Mouse (Mus musculus): Measurements from ENCODE around the gene Ube2s.

The Ube2s gene

DNA sequence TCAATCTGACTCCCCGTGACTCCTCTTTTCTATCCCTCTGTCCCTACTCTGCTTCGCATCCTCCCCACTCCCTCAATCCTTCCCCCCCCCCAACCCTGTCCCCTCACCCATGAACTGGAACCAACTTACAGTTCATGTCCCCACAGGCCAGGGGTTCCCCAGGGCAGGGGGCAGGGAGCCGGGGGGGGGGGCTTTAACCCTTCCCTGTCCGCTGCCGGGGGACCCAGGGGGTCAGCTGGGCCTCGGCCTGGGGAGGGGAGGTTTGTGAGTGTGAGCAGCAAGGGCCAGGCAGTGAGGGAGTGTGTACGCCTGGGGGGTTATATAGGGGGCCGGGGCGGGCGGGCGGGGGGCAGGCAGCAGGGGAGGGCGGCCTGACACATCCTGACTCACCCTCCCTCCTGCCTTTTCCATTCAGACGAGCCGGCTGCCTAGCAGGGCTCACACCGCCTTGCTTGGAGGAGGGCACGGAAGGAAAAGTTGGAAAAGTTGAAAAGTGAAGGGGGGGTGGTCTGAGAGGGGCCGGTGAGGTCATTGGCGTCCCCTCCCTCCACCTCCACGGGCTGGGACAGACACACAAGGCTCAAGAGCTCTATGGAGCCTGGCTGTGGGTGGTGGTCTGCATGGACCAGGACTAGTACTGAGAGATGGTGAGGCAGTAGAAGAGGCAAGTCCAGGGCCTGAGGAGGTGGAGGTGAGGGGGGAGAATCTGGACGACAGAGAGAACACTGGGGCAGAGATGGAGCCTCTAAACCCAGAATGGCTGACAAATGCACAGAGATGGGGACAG lies 34.3 kb downstream of the Ube2s start:
- no peak for DNase-seq (ENCODE audit: low spot score in 2 of 2)

- DNase-seq (ENCODE audit: low spot score in 2 of 2), result no peak
Observed at GRCm38 (mm10) chr7:4776861-4777830, 35.2 kb downstream of the Ube2s start.

- no peak for DNase-seq (ENCODE audit: low spot score in 2 of 2)
Observed at GRCm38 (mm10) chr7:4776131-4776530, 36.3 kb downstream of the Ube2s start.

- DNase-seq (ENCODE audit: low spot score in 2 of 2), result no peak
Observed at GRCm38 (mm10) chr7:4771202-4771601, 41.2 kb downstream of the Ube2s start, which contains the start of gene Fam71e2. Gene Fam71e2, minus strand, starts transcription at chr7:4771302.

DNA sequence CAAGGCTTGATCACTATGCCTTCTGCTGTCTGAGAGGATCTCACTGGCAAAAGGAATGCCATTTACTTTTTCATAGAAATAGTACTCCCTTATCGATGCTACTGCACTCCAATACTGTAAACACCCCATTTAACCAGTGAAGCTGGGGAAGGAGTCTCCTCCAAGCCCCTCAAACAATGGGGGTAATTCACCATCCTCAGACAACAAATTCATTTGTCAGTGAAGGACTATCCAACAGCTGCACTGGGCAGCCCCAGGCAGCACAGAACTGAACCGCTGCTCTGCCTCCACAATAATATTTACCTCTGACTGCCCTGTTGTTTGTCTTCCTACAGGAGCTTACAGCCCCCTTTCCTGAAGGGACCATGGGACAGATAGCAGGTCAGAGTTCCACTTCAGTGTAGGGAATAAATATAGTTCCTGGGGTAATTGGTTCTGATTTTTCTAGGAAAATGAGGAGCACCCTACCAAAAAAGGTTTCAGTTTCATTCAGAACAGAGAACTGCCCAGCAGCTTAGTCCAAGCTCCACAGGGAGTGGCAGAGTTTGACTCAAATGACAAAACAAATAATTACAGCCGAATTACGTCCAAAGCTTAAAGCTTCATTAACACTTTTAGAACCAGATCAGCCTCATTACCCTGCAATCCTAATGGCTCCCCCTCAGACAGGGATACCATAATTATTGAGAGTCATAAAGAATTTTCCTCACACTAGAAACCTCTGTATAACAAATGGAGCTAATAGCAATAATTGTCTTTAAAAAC lies 47.3 kb downstream of the Ube2s start:
- no peak for DNase-seq (ENCODE audit: low spot score in 2 of 2)

DNA sequence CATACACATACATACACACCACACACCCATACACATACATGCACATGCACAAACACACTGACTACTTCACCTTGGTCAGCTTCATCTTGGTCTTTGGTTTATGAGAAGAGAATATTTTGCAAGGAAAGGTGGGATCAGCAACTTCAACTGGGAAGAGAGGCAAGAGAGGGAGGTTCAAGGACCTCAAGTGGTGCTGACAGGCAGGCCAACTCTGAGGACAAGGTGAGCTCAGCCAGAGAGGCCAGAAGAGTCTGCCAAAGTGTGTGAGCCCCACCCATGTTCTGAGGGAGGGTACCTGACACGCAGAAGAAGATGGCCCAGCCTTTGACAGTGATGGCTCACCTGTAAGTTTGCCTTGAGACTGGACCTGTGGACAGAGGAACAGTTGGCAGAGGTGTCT lies 52.7 kb downstream of the Ube2s start:
- no peak for DNase-seq (ENCODE audit: low spot score in 2 of 2)

GRCm38 (mm10) chr7:4752821-4753570 lies 59.4 kb downstream of the Ube2s start, which contains the start of gene Cox6b2:
Gene Cox6b2, minus strand, starts transcription at chr7:4753094.
- peak in 1 of 2 experiments; percentile 36 for DNase-seq (ENCODE audit: low spot score in 2 of 2)

- DNase-seq (ENCODE audit: low spot score in 2 of 2), result no peak
Observed at GRCm38 (mm10) chr7:4751971-4752820, 60.2 kb downstream of the Ube2s start.

- no peak for DNase-seq (ENCODE audit: low spot score in 2 of 2)
Observed at GRCm38 (mm10) chr7:4749169-4749568, 63.2 kb downstream of the Ube2s start.

- no peak for DNase-seq (ENCODE audit: low spot score in 2 of 2)
Observed at GRCm38 (mm10) chr7:4748321-4748720, 64.1 kb downstream of the Ube2s start.

- DNase-seq (ENCODE audit: low spot score in 2 of 2), result no peak
Observed at GRCm38 (mm10) chr7:4747156-4747899, 65.1 kb downstream of the Ube2s start.

DNA sequence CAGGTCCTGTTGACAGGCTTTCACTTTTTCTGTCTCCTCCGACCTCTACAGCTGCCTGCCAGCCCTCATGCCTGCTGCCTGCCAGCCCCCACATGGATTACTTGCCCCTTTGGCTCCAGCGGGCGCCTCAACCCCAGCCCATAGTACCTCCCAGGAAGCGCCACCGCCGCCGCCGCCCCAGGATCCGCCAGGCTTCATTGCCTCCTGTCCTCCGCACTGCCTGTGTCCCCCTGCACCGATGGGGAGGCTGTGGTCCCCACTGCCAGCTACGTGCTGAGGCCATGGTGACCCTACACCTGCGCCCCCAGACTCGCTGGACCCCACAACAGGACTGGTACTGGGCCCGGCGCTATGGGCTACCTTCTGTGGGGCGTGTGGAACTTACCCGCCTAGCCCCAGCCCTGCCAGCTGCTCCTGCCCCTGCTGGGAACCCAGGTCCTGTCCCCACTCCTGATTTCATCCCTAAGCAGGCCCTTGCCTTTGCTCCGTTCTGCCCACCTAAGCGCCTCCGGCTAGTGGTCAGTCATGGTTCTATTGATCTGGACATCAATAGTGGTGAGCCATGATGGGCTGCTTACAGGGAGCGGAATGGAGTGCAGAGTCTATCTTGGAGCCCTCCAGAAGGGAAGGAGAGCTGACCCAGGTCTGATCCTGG lies 65.9 kb downstream of the Ube2s start:
- DNase-seq (ENCODE audit: low spot score in 2 of 2), result no peak

DNA sequence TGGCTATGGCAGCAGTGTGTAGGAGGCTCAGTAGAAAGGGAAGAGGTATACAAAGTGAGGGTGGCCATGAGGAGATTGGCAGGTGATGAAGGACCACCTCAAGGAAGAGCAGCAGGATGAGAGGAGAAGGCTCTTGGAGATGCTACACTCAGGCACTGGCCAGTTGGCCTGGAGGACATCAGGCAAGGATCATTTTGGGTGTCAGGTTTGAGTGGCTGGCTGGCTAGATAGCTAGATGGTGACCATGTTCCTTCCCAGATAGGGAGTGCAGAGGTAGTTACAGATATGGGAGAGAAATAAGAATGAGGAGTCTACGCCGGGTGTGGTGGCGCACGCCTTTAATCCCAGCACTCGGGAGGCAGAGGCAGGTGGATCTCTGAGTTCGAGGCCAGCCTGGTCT lies 67.5 kb downstream of the Ube2s start:
- no peak for DNase-seq (ENCODE audit: low spot score in 2 of 2)

Data from frontal cortex, postnatal 36 days (tissue).